Mouse (Mus musculus): Measurements from ENCODE around the gene Vmac. TPM values are rescaled to one million over a fixed set of nuclear protein-coding genes. Genes with fewer than 3 reads are reported as not detected.
A peak's percentile ranks its signal among the peaks of the same experiment; 100 is the strongest.

Gene Vmac
- polyA plus RNA-seq, 1 experiment from 2014 or later, result 27.4 TPM

- TF ChIP-seq CTCF (IDR thresholded peaks at IDR 0.05; ENCODE audit: low read depth), result peak; percentile 59
- DNase-seq (ENCODE audit: low spot score), result peak; percentile 36
- Histone ChIP-seq H3K4me1 (replicated peaks; ENCODE audit: insufficient read depth, low read length) (peaks cover 11% of the 10 kb centered on the region), H3K4me3 (replicated peaks; ENCODE audit: low read depth, low read length) (peak overlapping the region; percentile 51), H3K27ac (no peak overlapping the region), H3K36me3 (ENCODE audit: insufficient read depth, low read length) (no peaks in the 10 kb centered on the region), H3K9ac (ENCODE audit: low read depth, low read length) (peak overlapping the region; percentile 70), H3K27me3 (ENCODE audit: insufficient read depth, low read length) (peaks cover 13% of the 10 kb centered on the region; the same call in 1 of the 2 replicates), H3K4me2 (ENCODE audit: low read length) (peak overlapping the region; percentile 97), H3K9me3 (replicated peaks; ENCODE audit: low read length) (no peaks in the 10 kb centered on the region)
- WGBS, result under 1% methylated on average over 49 of the region's 51 CpGs
- ATAC-seq (replicated peaks; ENCODE audit: low FRiP score, low read depth), result peak; percentile 19
Observed at GRCm38 (mm10) chr17:56756703-56757399, 39.0 kb upstream of the Vmac start.

GRCm38 (mm10) chr17:56754271-56755185, 36.7 kb upstream of the Vmac start:
- Histone ChIP-seq H3K36me3 (ENCODE audit: insufficient read depth, low read length) (no peaks in the 10 kb centered on the region), H3K9me3 (replicated peaks; ENCODE audit: low read length) (no peaks in the 10 kb centered on the region), H3K4me3 (replicated peaks; ENCODE audit: low read depth, low read length) (no peak overlapping the region), H3K27ac (no peak overlapping the region), H3K27me3 (ENCODE audit: insufficient read depth, low read length) (peaks cover 13% of the 10 kb centered on the region; the same call in 1 of the 2 replicates), H3K4me1 (replicated peaks; ENCODE audit: insufficient read depth, low read length) (peaks cover 6% of the 10 kb centered on the region; the same call in 1 of the 2 replicates), H3K9ac (ENCODE audit: low read depth, low read length) (no peak overlapping the region), H3K4me2 (ENCODE audit: low read length) (0 out of 2 replicates have a peak overlapping the region, but pooled peaks have one; percentile 10)
- DNase-seq (ENCODE audit: low spot score), result no peak
- 18% methylated on average over 36 of the region's 36 CpGs for WGBS
- no peak for ATAC-seq (replicated peaks; ENCODE audit: low FRiP score, low read depth)
- no peak for TF ChIP-seq CTCF (IDR thresholded peaks at IDR 0.05; ENCODE audit: low read depth)

GRCm38 (mm10) chr17:56753452-56753851, 35.6 kb upstream of the Vmac start:
- Histone ChIP-seq H3K4me2 (ENCODE audit: low read length) (no peak overlapping the region), H3K36me3 (ENCODE audit: insufficient read depth, low read length) (no peaks in the 10 kb centered on the region)
- 27% methylated on average over 15 of the region's 15 CpGs for WGBS

GRCm38 (mm10) chr17:56751404-56752072, 33.7 kb upstream of the Vmac start:
- H3K27ac ChIP-seq, result no peak overlapping the region
- no peaks in the 10 kb centered on the region for H3K9me3 ChIP-seq (replicated peaks; ENCODE audit: low read length)
- no peak for TF ChIP-seq CTCF (IDR thresholded peaks at IDR 0.05; ENCODE audit: low read depth)
- H3K9ac ChIP-seq (ENCODE audit: low read depth, low read length), result 0 out of 2 replicates have a peak overlapping the region, but pooled peaks have one; percentile 18
- DNase-seq (ENCODE audit: low spot score) (peak; percentile 68), ATAC-seq (replicated peaks; ENCODE audit: low FRiP score, low read depth) (peak; percentile 70)
- peak overlapping the region; percentile 11; the same call in 1 of the 2 replicates for H3K4me3 ChIP-seq (replicated peaks; ENCODE audit: low read depth, low read length)
- 28% methylated on average over 61 of the region's 71 CpGs for WGBS
- peaks cover 10% of the 10 kb centered on the region; the same call in 1 of the 2 replicates for H3K27me3 ChIP-seq (ENCODE audit: insufficient read depth, low read length)
- H3K36me3 ChIP-seq (ENCODE audit: insufficient read depth, low read length), result no peaks in the 10 kb centered on the region
- peak overlapping the region; percentile 44 for H3K4me2 ChIP-seq (ENCODE audit: low read length)
- H3K4me1 ChIP-seq (replicated peaks; ENCODE audit: insufficient read depth, low read length), result no peaks in the 10 kb centered on the region

More at GRCm38 (mm10) chr17:56753452-56753851, 35.6 kb upstream of the Vmac start:
- Histone ChIP-seq H3K9ac (ENCODE audit: low read depth, low read length) (no peak overlapping the region), H3K27me3 (ENCODE audit: insufficient read depth, low read length) (peaks cover 13% of the 10 kb centered on the region; the same call in 1 of the 2 replicates), H3K4me1 (replicated peaks; ENCODE audit: insufficient read depth, low read length) (peaks cover 6% of the 10 kb centered on the region; the same call in 1 of the 2 replicates), H3K27ac (no peak overlapping the region), H3K4me3 (replicated peaks; ENCODE audit: low read depth, low read length) (no peak overlapping the region), H3K9me3 (replicated peaks; ENCODE audit: low read length) (no peaks in the 10 kb centered on the region)
- no peak for DNase-seq (ENCODE audit: low spot score)
- ATAC-seq (replicated peaks; ENCODE audit: low FRiP score, low read depth), result no peak
- TF ChIP-seq CTCF (IDR thresholded peaks at IDR 0.05; ENCODE audit: low read depth), result no peak

- H3K27ac ChIP-seq, result no peak overlapping the region
- H3K27me3 ChIP-seq (ENCODE audit: insufficient read depth, low read length), result no peaks in the 10 kb centered on the region
- no peak for DNase-seq (ENCODE audit: low spot score)
- ATAC-seq (replicated peaks; ENCODE audit: low FRiP score, low read depth), result no peak
- 56% methylated on average over 5 of the region's 5 CpGs for WGBS
- TF ChIP-seq CTCF (IDR thresholded peaks at IDR 0.05; ENCODE audit: low read depth), result no peak
- H3K4me2 ChIP-seq (ENCODE audit: low read length), result no peak overlapping the region
- H3K4me1 ChIP-seq (replicated peaks; ENCODE audit: insufficient read depth, low read length), result no peaks in the 10 kb centered on the region
- H3K36me3 ChIP-seq (ENCODE audit: insufficient read depth, low read length), result no peaks in the 10 kb centered on the region
- H3K9me3 ChIP-seq (replicated peaks; ENCODE audit: low read length), result no peaks in the 10 kb centered on the region
- no peak overlapping the region for H3K9ac ChIP-seq (ENCODE audit: low read depth, low read length)
- no peak overlapping the region for H3K4me3 ChIP-seq (replicated peaks; ENCODE audit: low read depth, low read length)
Observed at GRCm38 (mm10) chr17:56744173-56744572, 26.4 kb upstream of the Vmac start.

GRCm38 (mm10) chr17:56740788-56741160, 23.0 kb upstream of the Vmac start:
- H3K27ac ChIP-seq, result no peak overlapping the region
- TF ChIP-seq CTCF (IDR thresholded peaks at IDR 0.05; ENCODE audit: low read depth), result no peak
- ATAC-seq (replicated peaks; ENCODE audit: low FRiP score, low read depth), result no peak
- no peak overlapping the region for H3K4me2 ChIP-seq (ENCODE audit: low read length)
- no peaks in the 10 kb centered on the region for H3K9me3 ChIP-seq (replicated peaks; ENCODE audit: low read length)
- WGBS, result 74% methylated on average over 17 of the region's 17 CpGs
- no peak overlapping the region for H3K9ac ChIP-seq (ENCODE audit: low read depth, low read length)
- no peak overlapping the region for H3K4me3 ChIP-seq (replicated peaks; ENCODE audit: low read depth, low read length)
- no peaks in the 10 kb centered on the region for H3K36me3 ChIP-seq (ENCODE audit: insufficient read depth, low read length)
- no peak for DNase-seq (ENCODE audit: low spot score)
- no peaks in the 10 kb centered on the region for H3K4me1 ChIP-seq (replicated peaks; ENCODE audit: insufficient read depth, low read length)
- H3K27me3 ChIP-seq (ENCODE audit: insufficient read depth, low read length), result no peaks in the 10 kb centered on the region

Data from kidney, postnatal 0 days (tissue).